Mouse (Mus musculus): ENCODE measurements around the gene Mtx3. TPM values are rescaled to one million over a fixed set of nuclear protein-coding genes. Genes with fewer than 3 reads are reported as not detected.

The Mtx3 gene
- polyA plus RNA-seq, 1 experiment from 2014 or later = 5.6 TPM

- no peak for TF ChIP-seq CTCF (IDR thresholded peaks at IDR 0.05; ENCODE audit: low read depth)
- Histone ChIP-seq H3K9ac (no peak overlapping the region), H3K27me3 (ENCODE audit: insufficient read depth, low read length) (no peaks in the 10 kb centered on the region), H3K4me3 (ENCODE audit: low read depth, low read length) (no peak overlapping the region), H3K9me3 (ENCODE audit: low read depth, low read length) (no peaks in the 10 kb centered on the region), H3K27ac (ENCODE audit: low read depth) (no peak overlapping the region), H3K4me2 (no peak overlapping the region), H3K36me3 (ENCODE audit: insufficient read depth) (no peaks in the 10 kb centered on the region), H3K4me1 (ENCODE audit: insufficient read depth) (no peaks in the 10 kb centered on the region; the same call in 1 of the 2 replicates)
- 44% methylated on average over 4 of the region's 4 CpGs for WGBS
- DNase-seq (peak; percentile 79), ATAC-seq (ENCODE audit: insufficient read depth) (peak; percentile 90)
Measured at GRCm38 (mm10) chr13:92859959-92860358, 15.4 kb downstream of the Mtx3 start.

GRCm38 (mm10) chr13:92865358-92865757 is 20.8 kb downstream of the Mtx3 start:
- peak; percentile 34 for DNase-seq
- no peak for TF ChIP-seq CTCF (IDR thresholded peaks at IDR 0.05; ENCODE audit: low read depth)
- Histone ChIP-seq H3K9me3 (ENCODE audit: low read depth, low read length) (no peaks in the 10 kb centered on the region), H3K36me3 (ENCODE audit: insufficient read depth) (no peaks in the 10 kb centered on the region), H3K4me2 (no peak overlapping the region), H3K27me3 (ENCODE audit: insufficient read depth, low read length) (no peaks in the 10 kb centered on the region), H3K4me1 (ENCODE audit: insufficient read depth) (0 out of 2 replicates have a peak, but pooled peaks cover 3% of the 10 kb centered on the region), H3K4me3 (ENCODE audit: low read depth, low read length) (no peak overlapping the region), H3K9ac (no peak overlapping the region), H3K27ac (ENCODE audit: low read depth) (no peak overlapping the region)
- no peak for ATAC-seq (ENCODE audit: insufficient read depth)
- WGBS = 48% methylated on average over 7 of the region's 7 CpGs

- H3K27me3 ChIP-seq (ENCODE audit: insufficient read depth, low read length) = no peaks in the 10 kb centered on the region
Measured at GRCm38 (mm10) chr13:92866680-92867079, 22.1 kb downstream of the Mtx3 start.

GRCm38 (mm10) chr13:92879514-92879913 is 35.0 kb downstream of the Mtx3 start:
- TF ChIP-seq CTCF (IDR thresholded peaks at IDR 0.05; ENCODE audit: low read depth) = no peak
- WGBS = 34% methylated on average over 4 of the region's 4 CpGs
- Histone ChIP-seq H3K4me1 (ENCODE audit: insufficient read depth) (0 out of 2 replicates have a peak, but pooled peaks cover 2% of the 10 kb centered on the region), H3K9me3 (ENCODE audit: low read depth, low read length) (no peaks in the 10 kb centered on the region), H3K27me3 (ENCODE audit: insufficient read depth, low read length) (no peaks in the 10 kb centered on the region), H3K4me2 (no peak overlapping the region), H3K9ac (no peak overlapping the region), H3K36me3 (ENCODE audit: insufficient read depth) (no peaks in the 10 kb centered on the region), H3K27ac (ENCODE audit: low read depth) (no peak overlapping the region), H3K4me3 (ENCODE audit: low read depth, low read length) (no peak overlapping the region)
- ATAC-seq (ENCODE audit: insufficient read depth) (0 out of 2 replicates have a peak, but pooled peaks have one; percentile 21), DNase-seq (peak; percentile 45)

More at GRCm38 (mm10) chr13:92866680-92867079, 22.1 kb downstream of the Mtx3 start:
- Histone ChIP-seq H3K4me3 (ENCODE audit: low read depth, low read length) (no peak overlapping the region), H3K9ac (no peak overlapping the region), H3K9me3 (ENCODE audit: low read depth, low read length) (no peaks in the 10 kb centered on the region), H3K36me3 (ENCODE audit: insufficient read depth) (no peaks in the 10 kb centered on the region), H3K27ac (ENCODE audit: low read depth) (no peak overlapping the region), H3K4me2 (no peak overlapping the region), H3K4me1 (ENCODE audit: insufficient read depth) (0 out of 2 replicates have a peak, but pooled peaks cover 3% of the 10 kb centered on the region)
- ATAC-seq (ENCODE audit: insufficient read depth) = no peak
- TF ChIP-seq CTCF (IDR thresholded peaks at IDR 0.05; ENCODE audit: low read depth) = peak; percentile 51
- DNase-seq = peak; percentile 27
- WGBS = 77% methylated on average over 1 of the region's 1 CpGs

- peak; percentile 44 for DNase-seq
- 39% methylated on average over 9 of the region's 9 CpGs for WGBS
- Histone ChIP-seq H3K4me2 (no peak overlapping the region), H3K9ac (no peak overlapping the region), H3K4me3 (ENCODE audit: low read depth, low read length) (no peak overlapping the region), H3K27ac (ENCODE audit: low read depth) (no peak overlapping the region), H3K27me3 (ENCODE audit: insufficient read depth, low read length) (no peaks in the 10 kb centered on the region), H3K4me1 (ENCODE audit: insufficient read depth) (0 out of 2 replicates have a peak, but pooled peaks cover 2% of the 10 kb centered on the region), H3K9me3 (ENCODE audit: low read depth, low read length) (no peaks in the 10 kb centered on the region), H3K36me3 (ENCODE audit: insufficient read depth) (no peaks in the 10 kb centered on the region)
- TF ChIP-seq CTCF (IDR thresholded peaks at IDR 0.05; ENCODE audit: low read depth) = no peak
- peak; percentile 68; the same call in 1 of the 2 replicates for ATAC-seq (ENCODE audit: insufficient read depth)
Measured at GRCm38 (mm10) chr13:92879933-92880332, 35.4 kb downstream of the Mtx3 start.

GRCm38 (mm10) chr13:92880589-92880988 is 36.0 kb downstream of the Mtx3 start:
- Histone ChIP-seq H3K4me3 (ENCODE audit: low read depth, low read length) (no peak overlapping the region), H3K36me3 (ENCODE audit: insufficient read depth) (no peaks in the 10 kb centered on the region), H3K9ac (no peak overlapping the region), H3K4me1 (ENCODE audit: insufficient read depth) (0 out of 2 replicates have a peak, but pooled peaks cover 2% of the 10 kb centered on the region), H3K4me2 (no peak overlapping the region), H3K27ac (ENCODE audit: low read depth) (no peak overlapping the region), H3K27me3 (ENCODE audit: insufficient read depth, low read length) (no peaks in the 10 kb centered on the region), H3K9me3 (ENCODE audit: low read depth, low read length) (no peaks in the 10 kb centered on the region)
- TF ChIP-seq CTCF (IDR thresholded peaks at IDR 0.05; ENCODE audit: low read depth) = no peak
- DNase-seq (no peak), ATAC-seq (ENCODE audit: insufficient read depth) (no peak)

GRCm38 (mm10) chr13:92882271-92882985 is 37.9 kb downstream of the Mtx3 start:
- WGBS = 78% methylated on average over 9 of the region's 9 CpGs
- no peaks in the 10 kb centered on the region for H3K36me3 ChIP-seq (ENCODE audit: insufficient read depth)
- ATAC-seq (ENCODE audit: insufficient read depth) = no peak
- no peak for DNase-seq
- H3K27ac ChIP-seq (ENCODE audit: low read depth) = no peak overlapping the region
- no peak overlapping the region for H3K4me3 ChIP-seq (ENCODE audit: low read depth, low read length)
- no peaks in the 10 kb centered on the region for H3K9me3 ChIP-seq (ENCODE audit: low read depth, low read length)
- H3K4me2 ChIP-seq = no peak overlapping the region
- H3K4me1 ChIP-seq (ENCODE audit: insufficient read depth) = 0 out of 2 replicates have a peak, but pooled peaks cover 2% of the 10 kb centered on the region
- TF ChIP-seq CTCF (IDR thresholded peaks at IDR 0.05; ENCODE audit: low read depth) = no peak
- H3K9ac ChIP-seq = no peak overlapping the region
- no peaks in the 10 kb centered on the region for H3K27me3 ChIP-seq (ENCODE audit: insufficient read depth, low read length)
